Mouse (Mus musculus) thymus, postnatal 25 days (tissue): ENCODE measurements around the gene Gm8206.
A peak's percentile ranks its signal among the peaks of the same experiment; 100 is the strongest.
"Not testable (repeated sequence)": the region's sequence is repeated elsewhere in the genome, so short reads cannot be mapped to it uniquely, and the experiment has no call there.

ENCODE experiments used
- DNase-seq: peaks from one replicate; pipeline ENCODE4 v3.0.0; 2022

The Gm8206 gene

DNA sequence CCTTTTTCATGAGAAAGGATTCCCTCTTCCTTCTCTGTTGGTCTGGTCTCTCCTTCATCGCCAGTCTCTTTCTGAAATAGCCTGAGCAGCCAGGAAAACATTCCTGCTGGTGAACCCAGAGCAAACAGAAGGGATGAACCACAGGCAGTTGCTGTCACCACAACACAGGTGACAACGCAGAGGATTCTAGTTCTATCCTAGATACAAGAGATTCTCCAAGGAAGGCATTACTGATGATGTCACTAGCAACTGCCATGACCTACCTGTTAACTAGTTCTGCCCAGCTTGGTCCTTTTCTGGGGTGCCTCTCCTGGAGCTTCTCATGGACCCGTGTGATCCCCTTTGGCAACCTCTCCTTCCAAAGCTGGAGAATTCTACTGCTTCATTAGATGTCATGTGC, at the start of gene Gm8206:
Gene Gm8206 (minus strand): TSS at position 101 of the 400 bp plus-strand sequence.
- DNase-seq, result not testable (repeated sequence)

DNA sequence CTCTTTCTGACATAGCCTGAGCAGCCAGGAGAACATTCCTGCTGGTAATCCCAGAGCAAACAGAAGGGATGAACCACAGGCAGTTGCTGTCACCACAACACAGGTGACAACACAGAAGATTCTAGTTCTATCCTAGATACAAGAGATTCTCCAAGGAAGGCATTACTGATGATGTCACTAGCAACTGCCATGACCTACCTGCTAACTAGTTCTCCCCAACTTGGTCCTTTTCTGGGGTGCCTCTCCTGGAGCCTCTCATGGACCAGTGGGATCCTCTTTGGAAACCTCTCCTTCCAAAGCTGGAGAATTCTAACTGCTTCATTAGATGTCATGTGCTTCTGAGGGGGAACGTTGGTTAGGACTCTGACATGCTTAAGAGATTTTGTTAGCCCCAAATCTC, 32.0 kb upstream of the Gm8206 start, which contains the start of gene Gm3476:
Gene Gm3476 (minus strand): TSS at position 101 of the 400 bp plus-strand sequence.
- DNase-seq, result not testable (repeated sequence)

GRCm38 (mm10) chr14:6108272-6108925, 14.7 kb upstream of the Gm8206 start, which contains the start of gene Gm3468:
TSS of gene Gm3468 (minus strand) at chr14:6108665.
- DNase-seq, result peak; percentile 46

DNA sequence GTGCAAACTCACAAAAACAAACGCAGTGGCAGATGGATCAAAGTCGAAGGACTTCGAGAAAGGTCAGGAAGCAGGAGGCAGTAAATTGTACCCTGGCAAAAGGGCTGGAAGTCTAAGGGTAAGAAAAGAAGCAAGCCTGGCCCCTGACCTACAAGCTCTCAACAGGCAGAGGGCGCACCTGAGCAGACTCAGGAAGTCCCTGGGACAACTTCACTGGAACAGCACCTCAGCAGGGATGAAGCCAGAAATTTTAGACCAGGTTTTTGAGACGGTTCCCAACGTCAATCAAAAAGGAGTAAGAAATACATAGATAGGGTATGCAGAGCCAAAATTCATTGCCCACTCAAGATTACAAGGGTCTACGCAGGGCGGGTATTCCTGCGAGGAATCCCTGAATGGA, 13.8 kb upstream of the Gm8206 start:
- not testable (repeated sequence) for DNase-seq

- not testable (repeated sequence) for DNase-seq
Measured at GRCm38 (mm10) chr14:6058167-6058566, 35.6 kb downstream of the Gm8206 start, which contains the start of gene Gm6337. TSS of gene Gm6337 (minus strand) at chr14:6058267.

DNA sequence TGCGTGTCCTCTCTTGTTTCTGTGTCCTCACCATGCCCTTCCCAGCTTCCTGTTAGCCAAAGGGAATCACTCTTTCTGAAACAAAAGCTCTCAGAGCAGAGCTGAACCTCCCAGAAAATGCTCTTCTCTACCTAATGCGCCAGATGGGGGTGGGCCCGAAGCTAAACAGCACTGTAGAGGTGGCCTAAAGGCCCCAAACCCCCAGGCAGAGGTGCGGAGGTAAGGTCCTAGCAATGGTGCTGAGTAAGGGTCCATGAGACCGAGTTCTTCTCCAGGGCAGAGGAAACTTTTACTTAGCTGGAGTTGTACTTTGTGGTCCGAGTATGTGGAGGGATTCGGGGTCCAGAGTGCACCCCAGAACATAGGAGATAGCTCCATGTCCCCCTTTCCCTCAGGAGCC, 106.6 kb downstream of the Gm8206 start:
- DNase-seq, result peak; percentile 1

DNA sequence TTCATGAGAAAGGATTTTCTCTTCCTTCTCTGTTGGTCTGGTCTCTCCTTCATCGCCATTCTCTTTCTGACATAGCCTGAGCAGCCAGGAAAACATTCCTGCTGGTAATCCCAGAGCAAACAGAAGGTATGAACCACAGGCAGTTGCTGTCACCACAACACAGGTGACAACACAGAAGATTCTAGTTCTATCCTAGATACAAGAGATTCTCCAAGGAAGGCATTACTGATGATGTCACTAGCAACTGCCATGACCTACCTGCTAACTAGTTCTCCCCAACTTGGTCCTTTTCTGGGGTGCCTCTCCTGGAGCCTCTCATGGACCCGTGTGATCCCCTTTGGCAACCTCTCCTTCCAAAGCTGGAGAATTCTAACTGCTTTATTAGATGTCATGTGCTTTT, 114.7 kb downstream of the Gm8206 start, which contains the start of gene Gm3453:
Gene Gm3453 (minus strand): TSS at position 101 of the 400 bp plus-strand sequence.
- not testable (repeated sequence) for DNase-seq
